Mouse (Mus musculus) kidney, adult 8-10 months (tissue): ENCODE measurements at regions not wholly inside any gene's neighbourhood (a gene's known extent, or its start where the extent isn't known, plus 50 kb on each side); places are given as distances from the start of the nearest gene placed in this dataset.
A peak's percentile ranks its signal among the peaks of the same experiment; 100 is the strongest.

ENCODE experiments used
- DNase-seq, 2 experiments: peaks; one replicate each; pipeline ENCODE4 v3.0.0; 2022

DNA sequence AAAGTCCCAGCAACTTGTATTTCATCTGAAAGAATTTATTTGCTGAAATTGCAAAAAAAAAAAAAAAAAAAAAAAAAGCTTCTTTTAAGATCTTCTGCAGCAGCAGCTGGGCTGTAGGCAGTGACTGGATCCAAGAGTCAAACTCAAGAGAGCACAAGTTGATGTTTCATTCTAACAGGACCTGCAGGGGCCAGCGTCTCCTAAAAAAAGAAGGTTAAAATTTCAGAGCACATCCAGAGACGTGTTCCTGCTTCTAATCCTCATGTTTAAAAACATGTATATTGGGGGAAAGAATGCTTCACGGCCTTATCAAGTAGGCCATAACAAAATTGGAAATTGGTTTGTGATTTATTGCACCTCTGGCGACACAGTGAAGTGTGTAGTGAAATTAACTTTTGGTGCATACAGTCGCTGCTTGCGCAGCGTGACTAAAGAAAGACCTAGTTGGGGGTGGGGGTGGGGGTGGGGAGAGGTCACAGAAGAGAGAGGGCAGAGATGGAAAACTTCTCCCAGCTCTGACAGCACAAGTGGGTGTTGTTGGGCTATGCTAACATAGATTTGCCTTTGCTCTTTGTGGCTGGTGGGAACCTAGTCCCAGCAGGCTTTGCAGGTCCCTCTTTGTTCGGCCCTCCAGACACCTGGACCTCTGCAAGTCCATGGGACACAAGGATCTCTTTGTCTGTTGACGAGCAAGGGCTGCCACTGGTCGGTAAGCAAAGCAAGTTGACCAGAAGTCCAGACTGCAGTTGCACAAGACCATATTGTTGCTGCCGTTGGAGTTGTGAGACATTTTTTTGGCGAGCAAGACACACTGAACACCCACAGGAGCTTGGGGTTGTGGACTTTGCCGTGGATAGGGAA lies 155.7 kb upstream of the Slc30a5 start:
- DNase-seq: no peak

DNA sequence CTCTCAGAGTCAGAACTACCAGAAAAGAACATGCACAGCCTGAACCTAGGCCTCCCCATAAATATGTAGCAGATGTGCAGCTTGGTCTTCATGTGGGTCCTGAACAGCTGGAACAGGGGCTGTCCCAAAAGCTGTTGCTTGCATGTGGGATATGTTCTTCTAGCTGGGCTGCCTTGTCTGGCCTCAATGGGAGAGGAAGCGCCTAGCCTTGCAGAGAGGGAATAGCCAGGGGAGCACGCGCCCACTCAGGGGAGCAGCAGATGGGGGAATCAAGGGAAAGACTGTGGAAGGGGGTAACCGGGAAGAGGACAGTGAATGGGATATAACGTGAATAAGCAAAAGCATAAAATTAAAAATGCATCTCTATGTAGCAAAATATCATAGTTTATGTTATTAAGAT lies 154.9 kb upstream of the Slc30a5 start:
- DNase-seq: no peak

DNA sequence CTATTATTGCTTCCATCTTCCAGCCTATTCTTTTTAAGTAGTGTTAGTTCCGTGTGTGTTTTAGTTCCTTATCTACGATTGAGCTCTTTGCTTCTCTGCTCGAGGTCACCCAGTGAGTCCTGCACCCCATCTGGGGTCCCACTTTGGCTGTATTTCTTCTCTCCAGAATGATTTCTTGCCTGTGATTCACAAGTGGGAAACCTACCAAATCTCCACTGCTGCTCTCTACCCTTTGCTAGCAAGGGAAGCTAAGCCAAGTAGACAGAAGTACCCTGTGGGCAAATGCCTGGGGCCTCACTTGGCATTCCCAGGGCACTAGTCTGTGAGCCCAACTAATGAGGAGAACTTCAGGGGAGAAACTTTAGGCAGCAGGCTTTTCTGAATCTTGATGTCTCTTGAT lies 142.5 kb upstream of the Slc30a5 start:
- no peak for DNase-seq

DNA sequence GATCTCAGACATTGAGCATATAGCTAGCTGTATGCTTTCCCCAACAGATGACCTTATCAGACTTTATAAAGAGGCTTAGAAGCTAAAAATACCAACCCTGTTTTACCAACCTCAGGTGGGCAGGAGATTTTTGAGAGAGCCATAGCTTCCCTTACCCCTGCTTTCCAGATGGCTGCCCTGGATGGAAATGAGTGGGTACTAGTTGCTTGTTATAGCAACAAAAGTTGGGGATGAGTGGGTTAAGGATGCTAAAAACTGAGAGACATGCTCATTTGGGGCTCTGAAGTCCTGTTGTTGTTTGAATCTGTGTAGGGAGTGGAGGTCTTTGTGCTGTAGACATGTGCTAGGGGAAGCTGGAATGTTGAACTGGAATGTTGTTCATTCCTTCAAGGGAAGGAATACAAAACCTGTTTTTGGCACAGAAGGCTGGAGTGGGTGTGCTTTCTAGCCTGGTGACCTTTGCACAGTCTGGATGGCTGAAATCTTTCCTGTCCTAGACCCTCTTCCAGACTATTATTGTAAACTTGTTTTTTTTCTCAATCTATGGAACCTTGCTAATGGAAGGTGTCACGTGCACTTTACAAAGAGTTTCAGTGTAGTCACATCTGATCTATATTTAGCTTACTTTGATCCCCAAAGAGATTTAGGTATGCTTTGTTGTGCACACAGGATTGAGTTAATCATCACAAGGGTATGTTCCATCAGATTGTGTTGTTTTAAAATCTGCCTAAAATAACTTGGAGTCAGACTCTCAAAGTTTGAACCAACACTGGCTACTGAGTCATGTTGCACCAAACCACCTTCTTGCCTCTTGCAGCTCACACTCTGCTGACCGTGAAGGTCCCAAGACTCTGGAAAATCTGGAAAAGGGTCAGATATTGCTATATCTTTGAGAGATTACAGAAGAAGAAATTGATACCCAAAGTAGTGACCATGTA lies 138.1 kb upstream of the Slc30a5 start:
- DNase-seq: peak; percentile 28 to 43

DNA sequence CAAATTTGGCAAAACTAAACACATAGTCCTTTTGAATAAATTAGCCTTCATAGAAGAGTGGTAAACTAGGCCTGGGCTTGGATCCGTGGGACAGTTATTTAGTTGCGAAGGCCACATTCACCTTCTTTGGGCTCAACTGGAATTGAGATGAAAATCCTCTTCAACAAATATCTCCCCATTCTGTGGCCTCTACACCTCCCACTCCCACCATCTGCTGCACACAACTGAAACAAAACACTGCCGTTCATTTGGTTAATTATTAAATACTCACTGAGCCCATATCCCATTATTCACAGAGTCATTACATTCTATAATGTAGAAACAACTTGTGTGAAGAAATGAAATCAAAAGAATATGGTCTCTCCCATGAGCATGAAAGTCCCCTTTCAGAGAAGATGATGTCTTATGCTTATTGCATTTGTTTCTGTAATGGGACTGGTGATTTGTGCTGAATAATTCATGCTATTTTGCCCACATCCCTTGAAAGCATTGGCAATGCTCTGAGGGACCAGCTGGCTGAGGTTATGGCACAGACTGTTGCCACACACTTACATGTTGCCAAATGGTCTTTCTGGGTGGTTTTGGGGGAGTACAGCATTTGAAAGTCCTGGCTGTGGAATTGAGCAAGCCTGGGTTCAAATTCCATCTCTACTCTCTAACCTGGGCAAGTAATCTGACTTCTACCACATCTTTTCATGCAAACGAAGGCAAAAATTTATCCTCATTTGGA lies 129.7 kb upstream of the Slc30a5 start:
- no peak for DNase-seq

DNA sequence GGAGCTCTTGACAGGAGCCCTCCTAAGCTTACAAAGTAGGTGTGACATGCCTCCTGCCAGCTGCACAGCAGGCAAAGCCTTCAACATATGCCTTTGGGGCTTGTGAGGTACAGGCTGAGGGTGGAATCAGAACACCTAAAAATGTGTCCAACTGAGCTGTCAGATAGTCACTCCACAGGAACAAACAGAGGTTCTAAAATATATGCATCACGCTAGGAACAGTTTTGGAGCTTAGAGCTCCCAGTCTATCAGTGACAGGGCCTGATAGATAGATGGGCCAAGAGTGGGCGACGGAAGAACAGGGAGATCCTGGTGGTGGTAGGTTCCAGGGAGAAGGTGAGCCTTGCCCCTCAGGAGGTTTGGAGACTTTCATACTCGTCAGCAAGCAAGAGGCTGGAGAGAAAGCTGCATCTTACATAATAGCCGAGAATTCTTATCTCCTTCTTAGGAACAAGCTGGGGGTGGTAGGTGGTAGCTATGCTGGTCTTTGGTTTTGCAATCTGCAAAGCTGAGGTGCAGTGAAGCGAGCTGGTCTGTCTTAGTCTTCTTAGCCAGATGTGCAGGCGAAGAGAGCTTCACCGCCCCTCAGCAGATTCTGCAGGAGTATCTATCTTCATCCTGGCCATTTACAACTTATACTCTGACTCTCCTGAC lies 121.5 kb upstream of the Slc30a5 start:
- DNase-seq: no peak

DNA sequence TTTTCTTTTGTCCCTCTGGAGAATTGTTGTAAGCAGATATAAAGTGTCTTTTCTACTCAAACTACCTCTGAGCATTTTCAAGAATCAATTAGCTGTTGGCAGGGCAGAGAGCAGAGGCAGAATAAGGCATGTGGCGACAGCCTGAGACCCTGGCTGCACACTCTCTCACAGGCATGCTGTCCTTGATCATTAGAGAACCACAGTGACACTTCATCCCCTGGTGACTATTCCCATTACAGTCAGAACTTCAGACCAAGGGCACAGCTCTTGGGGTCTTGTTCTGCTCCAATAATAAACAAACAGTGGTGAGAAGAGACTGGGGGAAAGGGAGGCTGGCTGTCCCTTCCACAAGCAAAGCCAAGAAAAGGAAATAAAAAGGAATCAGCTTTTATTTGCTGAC lies 120.9 kb upstream of the Slc30a5 start:
- no peak for DNase-seq

DNA sequence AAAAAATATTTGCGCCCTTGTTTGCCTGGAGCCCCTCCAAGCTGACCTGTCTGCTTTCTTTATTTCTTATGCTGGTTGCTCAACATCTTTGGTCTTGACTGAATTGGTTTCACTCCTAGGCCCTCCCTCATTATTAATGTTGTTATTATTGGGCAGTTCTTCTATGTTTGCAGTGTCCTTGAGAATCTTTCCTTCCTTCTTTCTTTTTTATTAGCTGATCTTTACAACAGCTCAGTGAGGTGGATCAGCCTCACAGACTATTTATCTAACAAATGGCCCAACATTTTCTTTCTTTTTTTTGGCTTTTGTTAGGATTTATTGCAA lies 117.9 kb upstream of the Slc30a5 start:
- DNase-seq: no peak

DNA sequence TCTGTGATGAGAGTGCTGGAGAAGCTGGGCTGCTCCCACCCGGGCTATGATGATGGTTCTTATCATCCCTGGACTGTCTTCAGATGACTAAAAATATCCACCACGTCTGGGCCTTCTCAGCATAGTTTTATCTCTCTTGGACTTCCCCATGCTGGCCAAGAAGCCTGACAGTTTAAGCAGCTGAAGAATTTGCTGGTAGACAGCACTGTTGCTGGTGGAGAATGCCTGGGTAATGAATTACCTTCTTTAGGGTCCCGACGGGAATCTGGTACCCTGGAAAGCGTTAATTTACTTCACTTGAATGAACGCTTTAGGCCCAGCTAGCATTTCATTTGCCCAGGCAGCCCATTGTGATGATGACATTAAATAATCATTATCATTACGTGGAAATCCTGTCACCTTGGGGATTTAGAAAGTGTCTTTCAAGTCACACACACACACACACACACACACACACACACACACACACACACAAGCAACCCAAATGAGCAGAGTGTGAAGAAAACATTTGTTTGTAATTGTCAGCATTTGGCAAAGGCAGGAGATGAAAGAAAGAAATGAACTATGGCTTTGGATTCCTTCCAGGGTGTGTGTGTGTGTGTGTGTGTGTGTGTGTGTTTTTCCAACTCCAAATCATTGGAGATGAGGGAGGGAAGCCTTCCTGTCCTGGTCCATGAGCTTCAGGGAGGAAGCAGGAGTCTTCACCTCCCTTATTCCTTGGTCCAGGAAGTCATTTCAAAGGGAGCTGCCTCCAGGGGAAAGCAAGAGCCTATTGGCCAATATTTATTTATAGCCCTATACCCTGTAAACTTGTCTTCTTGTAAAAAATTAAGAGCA lies 117.3 kb upstream of the Slc30a5 start:
- no peak for DNase-seq

DNA sequence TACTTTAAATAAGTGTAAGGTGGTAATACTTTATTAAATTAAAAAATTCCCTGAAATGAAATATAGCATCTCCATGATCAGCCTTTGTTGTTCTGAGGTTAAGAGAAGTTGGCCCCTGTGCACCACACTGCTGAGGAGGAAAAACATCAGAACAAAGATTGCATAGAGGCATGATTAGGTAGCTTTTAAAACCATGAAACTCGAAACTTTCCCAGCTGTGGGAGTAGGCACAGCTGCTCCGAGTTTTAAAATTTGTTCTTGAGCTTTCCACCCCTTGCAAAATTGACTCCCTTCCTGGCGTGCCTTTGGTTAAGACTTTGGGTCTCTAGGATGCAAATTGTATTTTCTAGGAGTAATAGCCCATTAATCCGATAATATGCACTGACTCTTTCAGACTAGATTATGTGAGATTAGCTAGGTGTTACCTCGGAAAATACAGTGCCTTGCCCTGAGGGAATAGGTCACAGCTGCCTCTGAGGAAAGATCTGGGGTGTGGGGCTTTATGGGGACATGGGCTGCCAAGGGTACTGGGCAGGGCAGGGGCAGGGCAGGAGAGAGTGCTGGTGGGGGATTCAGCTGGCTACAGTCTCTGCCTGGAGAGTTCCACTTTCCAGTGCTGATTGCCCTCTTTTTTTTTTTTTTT lies 110.1 kb upstream of the Slc30a5 start:
- DNase-seq: no peak

DNA sequence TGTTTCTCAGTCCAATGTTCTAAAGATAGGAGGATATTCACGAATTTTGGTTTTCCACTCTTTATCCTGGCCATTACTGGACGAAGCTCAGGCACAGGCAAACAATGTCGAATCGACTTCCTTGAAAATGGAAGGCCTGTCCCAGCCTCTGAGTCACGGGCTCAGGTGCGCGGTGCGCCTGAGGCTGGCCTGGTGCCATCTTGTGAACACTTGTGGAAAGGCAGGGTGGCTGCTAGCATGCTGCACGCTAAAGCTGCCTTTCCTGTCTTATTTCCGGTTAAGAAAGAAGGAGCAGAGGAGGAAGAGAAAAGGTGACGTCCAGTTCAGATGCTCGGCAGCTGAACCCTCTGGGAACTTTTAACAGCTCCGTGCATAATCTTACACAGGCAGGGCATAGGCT lies 107.6 kb upstream of the Slc30a5 start:
- peak in 1 of 2 experiments; percentile 15 for DNase-seq

DNA sequence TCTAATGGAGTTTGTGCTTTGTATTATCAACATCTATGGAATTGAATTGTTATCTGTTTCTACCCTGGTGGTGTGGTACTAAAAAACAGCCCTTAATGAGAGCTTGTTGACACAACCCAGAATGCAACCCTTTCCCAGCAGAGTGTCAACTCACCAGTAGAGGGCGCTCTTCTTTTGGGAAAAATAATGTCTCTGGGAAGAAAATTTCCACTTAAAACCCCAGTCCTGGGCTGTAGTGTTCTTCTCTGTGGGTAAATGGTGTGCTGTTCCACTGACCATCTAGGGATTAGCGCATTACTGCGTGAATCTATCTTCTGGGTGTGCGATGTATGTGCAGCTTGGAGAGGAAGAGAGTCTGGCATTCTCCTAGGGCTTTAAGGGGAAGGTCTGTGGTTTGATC lies 106.5 kb upstream of the Slc30a5 start:
- DNase-seq: peak; percentile 41 to 55

DNA sequence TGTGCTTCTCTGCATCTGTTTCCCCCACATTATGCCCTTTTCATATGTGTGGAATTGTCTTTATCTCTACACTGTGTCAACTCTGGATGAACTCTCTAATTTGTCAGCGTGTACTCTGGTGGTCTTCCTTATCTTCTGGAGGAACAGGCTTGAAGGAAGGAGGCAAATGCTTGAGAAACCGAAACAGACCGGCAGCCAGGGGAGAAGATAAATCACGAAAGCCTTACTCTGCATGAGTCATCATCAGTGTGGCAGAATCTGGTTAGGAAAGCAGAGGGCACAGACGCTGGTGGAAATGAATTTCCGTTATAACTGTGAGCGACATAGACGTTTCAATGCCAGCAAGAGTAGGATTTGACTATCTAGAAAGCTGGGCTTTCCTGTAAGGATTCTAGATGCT lies 100.0 kb upstream of the Slc30a5 start:
- no peak for DNase-seq

DNA sequence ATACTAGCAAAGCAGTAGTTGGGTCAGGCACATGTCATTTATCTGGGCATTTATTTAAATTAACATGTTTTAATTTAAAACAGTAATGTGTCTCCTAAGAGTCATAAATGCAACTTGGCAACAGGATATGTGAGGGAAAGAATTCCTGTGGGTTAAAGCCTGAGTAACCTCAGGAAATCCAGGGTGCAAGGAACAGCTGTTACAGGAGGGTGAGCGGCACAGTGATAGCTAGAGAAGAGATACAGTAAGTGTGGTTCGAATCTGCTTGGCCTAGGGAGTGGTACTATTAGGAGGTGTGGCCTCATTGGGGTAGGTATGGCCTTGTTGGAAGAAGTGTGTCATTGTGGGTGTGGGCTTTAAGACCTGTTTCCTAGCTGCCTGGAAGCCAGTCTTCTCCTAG lies 66.3 kb upstream of the Slc30a5 start:
- no peak for DNase-seq

DNA sequence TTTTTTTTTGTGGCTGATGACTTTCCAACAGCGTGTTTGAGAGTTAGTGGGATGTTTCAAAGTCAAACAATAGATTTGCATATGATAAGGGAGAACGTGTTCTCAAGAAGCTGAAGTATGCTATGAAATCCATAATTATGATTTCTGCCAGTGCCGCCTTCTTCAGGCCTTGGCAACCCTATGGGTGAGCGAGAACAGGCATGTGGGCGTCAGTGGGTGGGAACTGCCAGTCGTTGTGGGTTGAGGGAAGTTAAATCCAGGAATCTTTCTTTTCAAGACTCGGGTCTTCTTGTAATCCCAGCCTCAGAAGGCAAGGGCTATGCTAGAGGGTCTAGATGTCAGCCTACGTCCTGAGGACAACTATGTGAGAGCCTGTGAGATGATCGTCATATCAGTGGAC lies 60.6 kb upstream of the Slc30a5 start:
- no peak for DNase-seq

DNA sequence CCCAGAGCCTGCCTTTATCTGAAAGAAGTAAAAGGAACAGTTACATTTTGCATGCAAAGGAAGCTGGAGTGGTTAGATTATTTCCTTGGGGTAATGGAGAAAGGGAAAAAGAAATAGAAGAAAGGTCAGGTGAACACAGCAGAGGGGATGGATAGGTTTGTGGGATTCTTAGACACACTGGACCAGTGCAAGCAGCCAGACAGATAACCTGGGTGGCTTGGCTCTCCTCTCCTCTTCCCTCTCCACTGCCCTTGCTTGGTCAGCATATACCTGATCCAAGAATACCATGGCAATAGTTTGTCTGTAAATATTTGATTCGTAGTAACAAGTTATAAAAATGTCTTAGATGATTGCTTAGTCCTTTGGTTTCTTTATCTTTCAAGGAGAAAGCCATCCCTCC lies 59.9 kb upstream of the Slc30a5 start:
- no peak for DNase-seq

DNA sequence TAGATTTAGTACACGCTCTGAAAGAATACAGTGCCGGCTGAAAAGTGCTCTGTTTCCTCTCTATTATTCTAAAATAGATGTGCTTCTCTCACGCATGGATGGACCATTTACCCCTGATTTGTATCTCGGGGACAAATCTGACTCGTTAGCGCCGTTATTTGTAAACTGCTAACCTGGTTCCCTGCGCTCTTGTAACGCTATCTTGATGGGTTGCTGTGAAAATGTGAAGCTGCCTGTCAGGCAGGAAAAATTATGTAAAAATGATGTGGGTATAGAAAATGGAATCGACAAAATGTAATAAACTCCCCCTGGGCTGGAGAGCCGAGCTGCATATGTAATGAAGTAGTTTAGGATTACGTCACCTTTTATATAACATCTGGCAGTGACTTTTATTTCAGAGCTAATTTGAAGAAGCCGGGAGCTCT lies 59.4 kb upstream of the Slc30a5 start:
- no peak for DNase-seq

DNA sequence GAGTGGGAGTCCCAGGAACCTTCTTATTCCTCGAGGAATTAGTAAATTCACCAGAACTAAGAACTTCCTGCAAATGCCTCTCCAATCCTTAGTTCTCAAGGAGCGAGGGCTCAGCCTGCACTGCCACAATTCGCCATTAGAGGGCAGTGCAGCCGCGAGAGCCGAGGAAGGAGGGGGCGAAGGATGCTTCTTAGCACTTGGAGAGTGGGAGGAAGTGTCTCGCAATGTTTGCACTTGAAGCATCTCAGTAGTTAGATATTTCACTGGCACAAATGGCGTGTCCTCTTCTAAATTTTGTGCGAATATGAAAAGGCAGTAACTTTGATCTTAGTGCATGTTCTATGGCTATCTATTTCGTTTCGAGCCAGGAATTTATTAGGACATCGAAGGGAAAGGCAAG lies 59.0 kb upstream of the Slc30a5 start:
- DNase-seq: peak; percentile 22 to 55

DNA sequence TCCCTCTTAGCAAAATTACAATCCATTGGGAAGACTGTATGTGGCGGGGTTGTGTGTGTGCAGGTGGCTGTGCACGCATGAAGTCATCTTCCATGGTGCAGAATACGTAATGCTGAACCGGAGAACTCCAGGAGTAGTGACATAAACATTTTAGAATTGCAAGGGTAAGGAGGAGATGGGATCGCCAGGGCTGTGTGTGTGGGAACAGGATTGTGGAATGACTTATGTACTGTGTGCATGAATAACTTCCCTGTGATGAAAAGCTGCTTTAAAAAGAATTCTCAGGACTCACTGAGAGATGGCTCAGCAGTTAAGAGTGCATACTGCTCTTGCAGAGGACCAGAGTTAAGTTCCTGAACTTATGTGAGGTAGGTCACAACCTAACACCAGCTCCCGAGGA lies 57.2 kb upstream of the Slc30a5 start:
- no peak for DNase-seq

DNA sequence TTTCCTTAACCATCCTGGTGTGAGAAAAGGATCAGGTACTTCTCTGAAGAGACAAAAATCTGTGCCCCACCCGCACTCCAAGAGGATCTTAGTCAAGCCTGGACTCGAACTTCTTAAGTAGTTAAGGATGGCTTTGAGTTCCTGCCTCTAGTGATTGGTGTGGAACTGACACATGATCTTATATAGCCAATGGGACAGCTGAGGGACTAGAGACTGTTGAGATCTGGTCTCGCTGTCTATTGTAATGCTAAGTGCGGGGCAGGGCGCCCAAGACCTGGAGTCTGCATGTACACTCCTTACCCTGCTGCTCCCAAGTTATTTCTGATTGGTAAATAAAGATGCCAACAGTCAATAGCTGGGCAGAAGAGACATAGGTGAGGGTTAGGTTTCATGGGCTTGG lies 55.3 kb upstream of the Slc30a5 start:
- no peak for DNase-seq

DNA sequence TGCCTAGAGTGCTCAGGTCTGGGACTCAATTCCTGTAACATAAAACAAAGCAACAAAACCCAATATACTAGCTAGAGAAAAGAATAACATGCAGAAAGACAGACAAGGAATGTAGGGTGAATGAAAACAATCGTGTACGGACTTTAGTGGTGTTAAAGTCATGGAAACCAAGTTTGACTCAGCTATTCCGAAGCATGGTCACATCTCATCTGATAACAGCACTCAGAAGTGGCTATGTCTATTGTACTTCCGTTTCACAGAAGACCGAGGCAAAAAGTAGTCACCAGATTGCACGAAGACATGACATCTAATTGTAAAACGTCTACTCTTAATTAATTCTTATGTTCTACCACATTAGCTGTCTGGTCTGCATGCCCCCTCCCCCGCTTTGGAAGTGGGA lies 50.5 kb upstream of the Slc30a5 start:
- no peak for DNase-seq
